In the genomic region with DNA sequence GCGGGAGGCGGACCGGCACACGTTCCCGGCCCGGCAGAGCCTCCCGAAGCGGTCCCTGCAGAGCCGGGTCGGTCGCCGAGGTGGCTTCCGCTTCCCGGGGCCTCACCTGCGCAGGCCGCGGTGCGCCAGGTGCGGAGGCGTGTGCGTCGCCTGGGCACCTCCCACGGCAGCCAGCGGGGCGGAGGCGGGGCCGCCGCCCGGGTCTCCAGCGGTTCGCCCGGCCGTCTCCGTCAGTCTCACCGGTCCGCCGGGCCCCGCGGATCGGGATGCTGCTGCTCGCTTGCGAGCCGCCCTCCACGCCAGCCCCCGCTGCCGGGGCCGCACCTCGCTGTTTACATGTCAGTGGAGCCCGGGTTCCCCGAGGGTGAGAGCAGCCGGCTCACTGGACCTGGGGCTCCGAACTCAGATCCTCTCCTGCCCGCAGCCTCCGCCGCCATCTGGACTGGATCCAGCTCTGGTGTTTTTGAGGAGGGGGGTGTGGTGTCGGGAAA, we compare ENCODE assay signal across 8 mouse cellular contexts. TPM values are rescaled to one million over a fixed set of nuclear protein-coding genes. Genes with fewer than 3 reads are reported as not detected.
A peak's percentile ranks its signal among the peaks of the same experiment; 100 is the strongest.
DNase-seq lines count a peak whose midpoint lies in the region; ATAC-seq lines count a peak whose summit lies in the region.

No protein-coding gene starts in this region.

- no peaks in the 10 kb centered on the region for H3K9me3 ChIP-seq in hindbrain, embryonic 16.5 days (ENCODE audit: control insufficient read depth, low read length)
- no peaks in the 10 kb centered on the region for H3K9me3 ChIP-seq in midbrain, embryonic 10.5 days (replicated peaks)

- H3K4me3 ChIP-seq in hindbrain, embryonic 16.5 days (ENCODE audit: low read length): peak overlapping the region; percentile 88
- peak overlapping the region; percentile 91 for H3K4me3 ChIP-seq in midbrain, embryonic 10.5 days

- H3K27ac ChIP-seq in hindbrain, embryonic 16.5 days (ENCODE audit: low read depth, low read length): peak overlapping the region; percentile 94
- peak overlapping the region; percentile 94 for H3K27ac ChIP-seq in midbrain, embryonic 10.5 days (replicated peaks)

- peak; percentile 35 to 57 for DNase-seq in left cerebral cortex, adult 18-20 months (ENCODE audit: low spot score in 2 of 2)
- no peak for DNase-seq in left cerebral cortex, adult 11 months (ENCODE audit: low spot score)
- DNase-seq in cerebellum, adult 9-10 months: peak; percentile 74
- DNase-seq in frontal cortex, postnatal 10 days (ENCODE audit: low spot score in 2 of 2): peak; percentile 51 to 53
- peak; percentile 68 for DNase-seq in left cerebral cortex, postnatal 4 days
- DNase-seq in midbrain, embryonic 10.5 days (ENCODE audit: low spot score): no peak
- peak; percentile 80 for DNase-seq in splenic B cell, adult 2 months (ENCODE audit: low read depth, low spot score)

- WGBS in hindbrain, embryonic 16.5 days: under 1% methylated on average over 28 of the region's 56 CpGs
- WGBS in midbrain, embryonic 10.5 days: under 1% methylated on average over 56 of the region's 56 CpGs

- H3K36me3 ChIP-seq in hindbrain, embryonic 16.5 days (ENCODE audit: control insufficient read depth, insufficient read depth, low read length): no peaks in the 10 kb centered on the region
- H3K36me3 ChIP-seq in midbrain, embryonic 10.5 days: no peaks in the 10 kb centered on the region
- H3K36me3 ChIP-seq in splenic B cell, adult 2 months (ENCODE audit: control insufficient read depth, insufficient read depth, low read length, poor library complexity, severe bottlenecking): no peaks in the 10 kb centered on the region

- H3K4me1 ChIP-seq in hindbrain, embryonic 16.5 days (ENCODE audit: control insufficient read depth, insufficient read depth, low read depth, low read length): peaks cover 45% of the 10 kb centered on the region
- peaks cover 71% of the 10 kb centered on the region for H3K4me1 ChIP-seq in midbrain, embryonic 10.5 days

- peak overlapping the region; percentile 98 for H3K9ac ChIP-seq in hindbrain, embryonic 16.5 days (ENCODE audit: low read depth, low read length)

- no peak for ATAC-seq in hindbrain, embryonic 16.5 days

- H3K4me2 ChIP-seq in hindbrain, embryonic 16.5 days (ENCODE audit: low read length): peak overlapping the region; percentile 85

- intact Hi-C loops in left cerebral cortex, postnatal 4 days (cut with DNase I): no loop called here

- no peaks in the 10 kb centered on the region for H3K27me3 ChIP-seq in hindbrain, embryonic 16.5 days (replicated peaks; ENCODE audit: control insufficient read depth, insufficient read depth, low read length)
- no peaks in the 10 kb centered on the region for H3K27me3 ChIP-seq in midbrain, embryonic 10.5 days (ENCODE audit: low read depth, poor library complexity, severe bottlenecking)
- no peaks in the 10 kb centered on the region for H3K27me3 ChIP-seq in splenic B cell, adult 2 months (ENCODE audit: control insufficient read depth, insufficient read depth, low read length, poor library complexity, severe bottlenecking)

RNA-seq across cellular contexts. Expression of a gene that starts 0.4 kb away (rescaled TPM):
- 10 to 100 TPM; 67.3 to 68.4 TPM for total RNA-seq in left cerebral cortex, adult 18-20 months (2021)
- polyA plus RNA-seq in hindbrain, embryonic 16.5 days (2015; fragmentation: Nextera tagmentation; extraction: Ambion mirVana): 7.3 and 7.9 TPM in 2 replicates
- total RNA-seq in left cerebral cortex, postnatal 4 days (2021): 10 to 100 TPM; 18.8 to 20.1 TPM
- 6.8 and 7.9 TPM in 2 replicates for polyA plus RNA-seq in midbrain, embryonic 10.5 days (2016; fragmentation: Nextera tagmentation; extraction: Ambion mirVana)

RNA-seq across cellular contexts. Expression of a gene that starts 35.1 kb away (rescaled TPM):
- total RNA-seq in left cerebral cortex, adult 18-20 months (2021): 10 to 100 TPM; 71.4 to 77.1 TPM
- polyA plus RNA-seq in hindbrain, embryonic 16.5 days (2015; fragmentation: Nextera tagmentation; extraction: Ambion mirVana): 142 and 150 TPM in 2 replicates
- 10 to 100 TPM; 74.3 to 76.8 TPM for total RNA-seq in left cerebral cortex, postnatal 4 days (2021)
- 113 and 116 TPM in 2 replicates for polyA plus RNA-seq in midbrain, embryonic 10.5 days (2016; fragmentation: Nextera tagmentation; extraction: Ambion mirVana)

RNA-seq across cellular contexts. Expression of a gene that starts 39.1 kb away (rescaled TPM):
- total RNA-seq in left cerebral cortex, adult 18-20 months (2021): 10 to 100 TPM in 1 of 2 experiments, 1 to 10 TPM in 1; 8.6 to 10.3 TPM
- 16.9 and 20.4 TPM in 2 replicates for polyA plus RNA-seq in hindbrain, embryonic 16.5 days (2015; fragmentation: Nextera tagmentation; extraction: Ambion mirVana)
- 10 to 100 TPM in 1 of 2 experiments, 1 to 10 TPM in 1; 9.4 to 11.5 TPM for total RNA-seq in left cerebral cortex, postnatal 4 days (2021)
- 1.9 and 2.8 TPM in 2 replicates for polyA plus RNA-seq in midbrain, embryonic 10.5 days (2016; fragmentation: Nextera tagmentation; extraction: Ambion mirVana)

RNA-seq across cellular contexts. Expression of a gene that starts 39.9 kb away (rescaled TPM):
- total RNA-seq in left cerebral cortex, adult 18-20 months (2021): under 1 TPM; 0.79 to 0.82 TPM
- polyA plus RNA-seq in hindbrain, embryonic 16.5 days (2015; fragmentation: Nextera tagmentation; extraction: Ambion mirVana): 0.72 and 1.6 TPM in 2 replicates
- total RNA-seq in left cerebral cortex, postnatal 4 days (2021): under 1 TPM; 0.62 to 0.84 TPM
- polyA plus RNA-seq in midbrain, embryonic 10.5 days (2016; fragmentation: Nextera tagmentation; extraction: Ambion mirVana): 0.17 and 0.22 TPM in 2 replicates

RNA-seq across cellular contexts. Expression of a gene that starts 51.3 kb away (rescaled TPM):
- 10 to 100 TPM; 40.6 TPM for total RNA-seq in left cerebral cortex, adult 18-20 months (2021)
- 49.6 and 54.3 TPM in 2 replicates for polyA plus RNA-seq in hindbrain, embryonic 16.5 days (2015; fragmentation: Nextera tagmentation; extraction: Ambion mirVana)
- total RNA-seq in left cerebral cortex, postnatal 4 days (2021): 10 to 100 TPM; 35.7 to 38.4 TPM
- polyA plus RNA-seq in midbrain, embryonic 10.5 days (2016; fragmentation: Nextera tagmentation; extraction: Ambion mirVana): 15.9 and 17.1 TPM in 2 replicates

Comparison
In these comparisons a context has a peak if more than half of its experiments do, and no peak if none do; other contexts are left out.
1. DNase-seq: peak in left cerebral cortex, adult 18-20 months (2 of 2), cerebellum, adult 9-10 months (single experiment), frontal cortex, postnatal 10 days (2 of 2), left cerebral cortex, postnatal 4 days (single experiment) and splenic B cell, adult 2 months (single experiment); none in left cerebral cortex, adult 11 months (single experiment) and midbrain, embryonic 10.5 days (single experiment).